Mouse (Mus musculus) C2C12 (cell line): ENCODE data around the gene Clcnkb.

Source experiments
- CTCF ChIP-seq: IDR thresholded peaks from one replicate; pipeline ENCODE4 v1.5.1; 2011; ENCODE audit not compliant: control insufficient read depth, insufficient read depth, insufficient read length
- MAX ChIP-seq: IDR thresholded peaks from one replicate; pipeline ENCODE4 v1.6.1; 2011; ENCODE audit warnings: mild to moderate bottlenecking, control low read depth
- MYOD1 ChIP-seq: IDR thresholded peaks from one replicate; pipeline ENCODE4 v1.6.1; 2011; ENCODE audit warnings: low read depth; ENCODE audit not compliant: control insufficient read depth, insufficient read length
- MYOG ChIP-seq: IDR thresholded peaks from one replicate; pipeline ENCODE4 v1.6.1; 2011; ENCODE audit not compliant: control insufficient read depth, insufficient read length; ENCODE audit errors: extremely low read depth
- USF1 ChIP-seq: IDR thresholded peaks from one replicate; pipeline ENCODE4 v1.6.1; 2011; ENCODE audit warnings: low read depth, mild to moderate bottlenecking, control low read depth, moderate library complexity

- TF ChIP-seq USF1 (no peak), CTCF (no peak), MYOG (no peak), MYOD1 (no peak), MAX (no peak)
Observed at GRCm38 (mm10) chr4:141365126-141365525, 50.7 kb downstream of the Clcnkb start.
